Mouse (Mus musculus): ENCODE measurements around the gene Chrd. TPM values are rescaled to one million over a fixed set of nuclear protein-coding genes. Genes with fewer than 3 reads are reported as not detected.

Chrd gene
- not detected in 2 replicates for polyA plus RNA-seq (2012)

- TF ChIP-seq GATA1 (IDR thresholded peaks at IDR 0.05; ENCODE audit: low read length) = no peak
These were observed at the start of gene Chrd for GRCm38 (mm10) chr16:20732925-20733730. Chrd (plus strand) TSS chr16:20733127.

GRCm38 (mm10) chr16:20690774-20691173, 42.2 kb upstream of the Chrd start:
- TF ChIP-seq GATA1 (IDR thresholded peaks at IDR 0.05; ENCODE audit: low read length) = peak; percentile 92

- TF ChIP-seq GATA1 (IDR thresholded peaks at IDR 0.05; ENCODE audit: low read length) = no peak
These were observed 41.3 kb upstream of the Chrd start for GRCm38 (mm10) chr16:20691617-20692016.

GRCm38 (mm10) chr16:20692241-20692965, 40.5 kb upstream of the Chrd start:
- no peak for TF ChIP-seq GATA1 (IDR thresholded peaks at IDR 0.05; ENCODE audit: low read length)

GRCm38 (mm10) chr16:20693111-20693701, 39.7 kb upstream of the Chrd start, which contains the start of gene Fam131a:
Fam131a (plus strand) TSS chr16:20693241.
- TF ChIP-seq GATA1 (IDR thresholded peaks at IDR 0.05; ENCODE audit: low read length) = no peak

- no peak for TF ChIP-seq GATA1 (IDR thresholded peaks at IDR 0.05; ENCODE audit: low read length)
These were observed 38.1 kb upstream of the Chrd start for GRCm38 (mm10) chr16:20694781-20695180.

- TF ChIP-seq GATA1 (IDR thresholded peaks at IDR 0.05; ENCODE audit: low read length) = no peak
These were observed 37.2 kb upstream of the Chrd start for GRCm38 (mm10) chr16:20695622-20696323.

GRCm38 (mm10) chr16:20699266-20699665, 33.7 kb upstream of the Chrd start:
- no peak for TF ChIP-seq GATA1 (IDR thresholded peaks at IDR 0.05; ENCODE audit: low read length)

- TF ChIP-seq GATA1 (IDR thresholded peaks at IDR 0.05; ENCODE audit: low read length) = no peak
These were observed 32.9 kb upstream of the Chrd start for GRCm38 (mm10) chr16:20700036-20700435.

GRCm38 (mm10) chr16:20701316-20701715, 31.6 kb upstream of the Chrd start:
- no peak for TF ChIP-seq GATA1 (IDR thresholded peaks at IDR 0.05; ENCODE audit: low read length)

GRCm38 (mm10) chr16:20701729-20702521, 31.0 kb upstream of the Chrd start:
- no peak for TF ChIP-seq GATA1 (IDR thresholded peaks at IDR 0.05; ENCODE audit: low read length)

- TF ChIP-seq GATA1 (IDR thresholded peaks at IDR 0.05; ENCODE audit: low read length) = no peak
These were observed 30.4 kb upstream of the Chrd start for GRCm38 (mm10) chr16:20702522-20702893.

GRCm38 (mm10) chr16:20703071-20703470, 29.9 kb upstream of the Chrd start:
- TF ChIP-seq GATA1 (IDR thresholded peaks at IDR 0.05; ENCODE audit: low read length) = no peak

- TF ChIP-seq GATA1 (IDR thresholded peaks at IDR 0.05; ENCODE audit: low read length) = peak; percentile 69
These were observed 29.1 kb upstream of the Chrd start for GRCm38 (mm10) chr16:20703699-20704400.

All from G1E-ER4 (cell line).